Mouse (Mus musculus): Measurements from ENCODE around the gene Rab5b. TPM values are rescaled to one million over a fixed set of nuclear protein-coding genes. Genes with fewer than 3 reads are reported as not detected.

Rab5b gene
- polyA plus RNA-seq, 1 experiment from 2014 or later, result 38.6 TPM

DNA sequence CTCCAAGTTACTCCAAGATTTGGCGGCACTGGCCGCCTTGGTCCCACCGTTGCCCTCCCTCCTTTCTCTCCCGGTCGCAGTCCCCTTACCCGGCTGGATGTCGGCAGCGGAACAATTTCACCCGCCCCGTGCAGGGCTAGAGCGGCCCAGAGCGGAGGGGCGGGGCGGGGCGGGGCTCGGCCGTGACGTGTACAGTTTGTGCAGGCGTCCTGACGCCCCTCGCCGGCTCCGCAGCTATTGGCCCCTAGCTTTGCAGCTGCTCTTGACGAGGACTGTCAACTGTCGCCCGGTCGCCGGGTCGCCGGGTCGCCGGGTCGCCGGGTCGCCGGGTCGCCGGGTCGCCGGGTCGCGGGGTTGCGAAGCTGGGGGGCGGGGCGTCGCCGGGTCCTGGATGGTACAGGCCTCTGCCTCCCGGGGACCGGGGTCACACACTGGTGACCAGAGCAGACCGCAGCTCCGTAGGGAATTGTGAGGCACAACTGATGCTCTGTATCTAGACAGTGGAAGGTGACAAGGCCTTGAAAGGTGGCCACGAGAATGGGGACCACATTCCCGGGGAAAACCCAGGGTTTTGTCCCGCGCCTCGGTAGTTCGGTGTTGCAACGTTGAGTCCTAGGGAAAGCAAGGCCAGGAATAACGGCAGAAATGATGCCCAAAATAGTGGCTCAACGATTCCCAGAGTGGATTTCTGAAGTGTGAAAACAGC lies 22.1 kb downstream of the Rab5b start, which contains the start of gene Suox:
Suox (minus strand) TSS at position 311 of the 706 bp plus-strand sequence.
- WGBS (ENCODE audit: insufficient replicate concordance), result under 1% methylated on average over 59 of the region's 60 CpGs
- peak within 1 kb of the TSS; percentile 82 for H3K4me3 ChIP-seq (ENCODE audit: low read depth, low read length)
- ATAC-seq (ENCODE audit: low read depth), result peak; percentile 95

GRCm38 (mm10) chr10:128671148-128671547 lies 24.9 kb downstream of the Rab5b start:
- Histone ChIP-seq H3K4me3 (ENCODE audit: low read depth, low read length) (no peak overlapping the region), H3K9ac (ENCODE audit: low read depth, low read length) (no peak overlapping the region), H3K36me3 (ENCODE audit: control insufficient read depth, insufficient read depth) (no peaks in the 10 kb centered on the region), H3K27ac (ENCODE audit: low read length) (no peak overlapping the region), H3K4me2 (ENCODE audit: low read depth, low read length) (no peak overlapping the region), H3K27me3 (ENCODE audit: control insufficient read depth, insufficient read depth, low read depth, low read length) (peaks cover 33% of the 10 kb centered on the region), H3K4me1 (ENCODE audit: control insufficient read depth, low read depth, low read length) (peaks cover 19% of the 10 kb centered on the region), H3K9me3 (replicated peaks; ENCODE audit: control insufficient read depth, low read length) (no peaks in the 10 kb centered on the region)
- WGBS (ENCODE audit: insufficient replicate concordance), result 87% methylated on average over 9 of the region's 9 CpGs
- ATAC-seq (ENCODE audit: low read depth), result no peak

More for the DNA sequence above, 22.1 kb downstream of the Rab5b start, which contains the start of gene Suox:
- peak within 1 kb of the TSS; percentile 16 for H3K27ac ChIP-seq (ENCODE audit: low read length)
- H3K9ac ChIP-seq (ENCODE audit: low read depth, low read length), result peak within 1 kb of the TSS; percentile 74
- H3K4me1 ChIP-seq (ENCODE audit: control insufficient read depth, low read depth, low read length), result peaks cover 13% of the 10 kb centered on the region
- peaks cover 22% of the 10 kb centered on the region for H3K27me3 ChIP-seq (ENCODE audit: control insufficient read depth, insufficient read depth, low read depth, low read length)
- H3K9me3 ChIP-seq (replicated peaks; ENCODE audit: control insufficient read depth, low read length), result no peaks in the 10 kb centered on the region
- H3K36me3 ChIP-seq (ENCODE audit: control insufficient read depth, insufficient read depth), result no peaks in the 10 kb centered on the region; the same call in 1 of the 2 replicates
- H3K4me2 ChIP-seq (ENCODE audit: low read depth, low read length), result peak within 1 kb of the TSS; percentile 91

DNA sequence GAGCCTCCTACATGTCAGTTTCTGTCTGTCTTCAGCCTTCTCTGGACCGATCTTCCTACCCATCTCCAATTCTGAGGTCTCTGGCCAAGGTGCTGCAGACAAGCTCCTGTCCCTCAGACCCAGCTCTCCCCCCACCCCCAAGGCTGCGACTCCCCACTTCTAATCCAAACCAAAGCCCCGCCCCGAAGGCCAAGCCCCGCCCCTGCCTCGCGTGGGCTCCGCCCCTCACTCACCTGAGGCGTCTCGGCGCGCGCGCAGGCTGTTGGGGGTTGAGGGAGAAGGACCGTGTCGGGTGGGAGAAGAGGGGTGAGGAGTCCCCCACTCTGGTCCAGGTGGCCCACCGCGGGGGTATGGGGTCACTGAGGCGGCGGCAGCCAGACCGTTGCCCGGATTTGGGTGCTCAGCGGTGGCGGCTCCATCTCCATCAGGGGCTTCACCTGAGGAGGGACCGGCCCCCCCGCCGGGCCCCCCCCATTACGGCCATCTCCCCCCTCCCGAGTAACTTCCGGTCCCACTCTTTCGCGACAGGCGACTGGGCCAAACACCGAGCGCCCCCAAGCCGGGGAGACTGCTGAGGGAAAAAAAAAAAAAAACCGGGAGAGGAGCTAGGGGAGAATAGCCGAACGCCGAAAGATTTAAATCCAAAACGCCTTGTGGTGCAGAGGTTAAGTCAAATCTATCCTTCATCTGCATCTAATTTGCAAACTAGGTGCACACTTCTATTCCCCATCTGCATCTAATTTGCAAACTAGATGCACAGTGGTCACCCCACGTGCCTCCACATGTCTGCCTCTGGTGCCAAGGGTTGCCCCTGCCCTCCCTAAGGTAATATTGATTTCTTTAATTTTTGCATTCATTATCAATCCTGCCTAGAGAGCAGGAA lies 27.0 kb downstream of the Rab5b start:
- Histone ChIP-seq H3K27ac (ENCODE audit: low read length) (no peak overlapping the region), H3K4me2 (ENCODE audit: low read depth, low read length) (peak overlapping the region; percentile 76), H3K9me3 (replicated peaks; ENCODE audit: control insufficient read depth, low read length) (no peaks in the 10 kb centered on the region), H3K4me1 (ENCODE audit: control insufficient read depth, low read depth, low read length) (peaks cover 33% of the 10 kb centered on the region), H3K36me3 (ENCODE audit: control insufficient read depth, insufficient read depth) (no peaks in the 10 kb centered on the region), H3K9ac (ENCODE audit: low read depth, low read length) (peak overlapping the region; percentile 36; the same call in 1 of the 2 replicates), H3K4me3 (ENCODE audit: low read depth, low read length) (peak overlapping the region; percentile 60), H3K27me3 (ENCODE audit: control insufficient read depth, insufficient read depth, low read depth, low read length) (peaks cover 33% of the 10 kb centered on the region)
- 2% methylated on average over 42 of the region's 42 CpGs for WGBS (ENCODE audit: insufficient replicate concordance)
- no peak for ATAC-seq (ENCODE audit: low read depth)

DNA sequence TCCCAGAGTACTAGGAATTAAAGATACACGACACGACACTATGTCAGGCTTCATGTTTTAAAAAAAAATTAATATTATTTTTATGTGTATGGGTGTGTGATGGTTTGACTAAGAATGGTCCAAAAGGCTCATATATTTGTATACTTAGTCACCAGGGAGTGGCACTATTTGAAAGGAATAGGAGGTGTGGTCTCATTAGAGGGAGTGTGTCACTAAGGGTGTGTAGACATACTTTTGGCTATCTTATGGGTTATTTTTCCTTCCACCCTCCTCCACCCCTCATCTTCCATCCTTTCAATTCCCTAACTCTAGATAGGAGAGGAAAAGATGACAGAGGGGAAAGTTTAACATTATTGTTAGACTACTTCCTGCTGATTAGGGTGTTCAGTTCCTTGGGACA lies 30.3 kb downstream of the Rab5b start:
- Histone ChIP-seq H3K9ac (ENCODE audit: low read depth, low read length) (no peak overlapping the region), H3K4me1 (ENCODE audit: control insufficient read depth, low read depth, low read length) (peaks cover 41% of the 10 kb centered on the region), H3K4me2 (ENCODE audit: low read depth, low read length) (peak overlapping the region; percentile 33; the same call in 1 of the 2 replicates), H3K27ac (ENCODE audit: low read length) (peak overlapping the region; percentile 69), H3K9me3 (replicated peaks; ENCODE audit: control insufficient read depth, low read length) (no peaks in the 10 kb centered on the region), H3K36me3 (ENCODE audit: control insufficient read depth, insufficient read depth) (no peaks in the 10 kb centered on the region), H3K4me3 (ENCODE audit: low read depth, low read length) (no peak overlapping the region), H3K27me3 (ENCODE audit: control insufficient read depth, insufficient read depth, low read depth, low read length) (peaks cover 27% of the 10 kb centered on the region)
- no peak for ATAC-seq (ENCODE audit: low read depth)
- WGBS (ENCODE audit: insufficient replicate concordance), result 92% methylated on average over 2 of the region's 2 CpGs

DNA sequence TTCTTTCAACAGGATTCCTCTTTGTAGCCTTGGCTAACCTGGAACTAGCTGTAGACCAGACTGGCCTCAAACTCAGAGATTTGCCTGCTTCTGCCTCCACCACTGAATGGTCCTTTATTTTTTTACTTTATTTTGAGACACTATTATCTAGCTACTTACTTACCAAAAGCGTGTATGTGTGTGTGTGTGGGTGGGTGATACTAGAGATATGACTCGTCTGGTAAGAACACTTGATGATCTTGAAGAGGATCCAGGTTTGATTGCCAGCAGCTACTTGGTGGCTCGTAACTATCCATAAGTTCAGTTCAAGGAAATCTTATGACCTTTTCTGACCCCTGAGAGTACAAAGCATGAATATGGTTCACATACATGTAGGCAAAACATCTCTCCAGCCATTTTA lies 30.8 kb downstream of the Rab5b start:
- Histone ChIP-seq H3K4me2 (ENCODE audit: low read depth, low read length) (peak overlapping the region; percentile 33; the same call in 1 of the 2 replicates), H3K9ac (ENCODE audit: low read depth, low read length) (no peak overlapping the region), H3K4me1 (ENCODE audit: control insufficient read depth, low read depth, low read length) (peaks cover 41% of the 10 kb centered on the region), H3K4me3 (ENCODE audit: low read depth, low read length) (no peak overlapping the region), H3K9me3 (replicated peaks; ENCODE audit: control insufficient read depth, low read length) (no peaks in the 10 kb centered on the region), H3K27ac (ENCODE audit: low read length) (peak overlapping the region; percentile 69), H3K27me3 (ENCODE audit: control insufficient read depth, insufficient read depth, low read depth, low read length) (peaks cover 22% of the 10 kb centered on the region), H3K36me3 (ENCODE audit: control insufficient read depth, insufficient read depth) (no peaks in the 10 kb centered on the region)
- WGBS (ENCODE audit: insufficient replicate concordance), result 34% methylated on average over 3 of the region's 3 CpGs
- ATAC-seq (ENCODE audit: low read depth), result peak; percentile 76

DNA sequence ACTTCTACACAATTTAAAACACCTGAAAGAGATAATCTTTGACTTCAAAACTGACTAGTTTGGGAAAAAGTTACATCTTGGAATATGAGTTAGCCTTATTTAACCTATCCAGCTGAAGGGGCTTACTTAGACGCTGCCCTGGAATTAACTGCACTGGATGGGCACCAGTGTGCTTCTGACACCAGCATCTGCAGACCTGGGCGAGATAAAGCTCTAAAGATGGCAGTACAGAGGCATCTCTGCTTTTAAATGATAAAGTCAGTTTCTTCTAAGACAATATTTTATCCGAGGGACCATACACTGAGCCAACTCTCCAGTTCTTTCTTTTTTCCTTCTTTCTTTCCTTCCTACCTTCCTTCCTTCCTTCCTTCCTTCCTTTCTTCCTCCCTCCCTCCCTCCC lies 31.3 kb downstream of the Rab5b start:
- ATAC-seq (ENCODE audit: low read depth), result peak; percentile 80
- Histone ChIP-seq H3K27me3 (ENCODE audit: control insufficient read depth, insufficient read depth, low read depth, low read length) (peaks cover 19% of the 10 kb centered on the region), H3K36me3 (ENCODE audit: control insufficient read depth, insufficient read depth) (no peaks in the 10 kb centered on the region), H3K27ac (ENCODE audit: low read length) (peak overlapping the region; percentile 69), H3K9me3 (replicated peaks; ENCODE audit: control insufficient read depth, low read length) (no peaks in the 10 kb centered on the region), H3K4me1 (ENCODE audit: control insufficient read depth, low read depth, low read length) (peaks cover 41% of the 10 kb centered on the region), H3K4me2 (ENCODE audit: low read depth, low read length) (peak overlapping the region; percentile 33; the same call in 1 of the 2 replicates), H3K9ac (ENCODE audit: low read depth, low read length) (no peak overlapping the region), H3K4me3 (ENCODE audit: low read depth, low read length) (no peak overlapping the region)
- 23% methylated on average over 3 of the region's 3 CpGs for WGBS (ENCODE audit: insufficient replicate concordance)

DNA sequence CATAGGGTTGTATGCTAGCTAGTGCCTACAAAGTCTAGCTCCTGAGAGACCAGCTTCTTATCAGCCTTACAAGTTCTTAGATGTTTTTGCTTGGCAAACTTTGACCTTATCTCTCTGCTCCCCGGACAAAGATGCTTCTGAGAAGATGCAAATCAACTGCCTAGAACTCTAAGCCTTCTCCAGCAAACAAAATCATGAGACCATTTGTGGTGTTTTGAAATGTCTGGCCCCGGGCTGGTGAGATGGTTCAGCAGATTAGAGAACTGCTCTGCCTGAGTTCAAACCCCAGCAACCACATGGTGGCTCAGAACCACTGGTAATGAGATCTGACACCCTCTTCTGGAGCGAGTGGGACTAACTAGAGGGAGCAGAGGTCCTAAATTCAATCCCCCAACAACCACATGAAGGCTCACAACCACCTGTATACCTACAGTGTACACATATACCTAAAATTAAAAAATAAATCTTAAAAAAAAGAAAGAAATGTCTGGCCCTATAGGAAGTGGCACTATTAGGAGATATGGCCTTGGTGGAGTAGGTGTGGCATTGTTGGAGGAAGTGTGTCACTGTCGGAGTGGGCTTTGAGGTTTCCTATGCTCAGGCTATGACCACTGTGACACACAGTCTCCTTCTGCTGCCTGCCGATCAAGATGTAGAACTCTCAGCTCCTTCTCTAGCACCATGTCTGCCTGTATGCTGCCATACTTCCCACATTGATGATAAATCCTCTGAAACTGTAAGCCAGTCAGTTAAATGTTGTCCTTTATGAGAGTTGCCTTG lies 32.4 kb downstream of the Rab5b start:
- ATAC-seq (ENCODE audit: low read depth), result no peak
- Histone ChIP-seq H3K27ac (ENCODE audit: low read length) (no peak overlapping the region), H3K4me3 (ENCODE audit: low read depth, low read length) (no peak overlapping the region), H3K27me3 (ENCODE audit: control insufficient read depth, insufficient read depth, low read depth, low read length) (peaks cover 8% of the 10 kb centered on the region), H3K9me3 (replicated peaks; ENCODE audit: control insufficient read depth, low read length) (no peaks in the 10 kb centered on the region), H3K4me2 (ENCODE audit: low read depth, low read length) (no peak overlapping the region), H3K9ac (ENCODE audit: low read depth, low read length) (no peak overlapping the region), H3K4me1 (ENCODE audit: control insufficient read depth, low read depth, low read length) (peaks cover 36% of the 10 kb centered on the region), H3K36me3 (ENCODE audit: control insufficient read depth, insufficient read depth) (no peaks in the 10 kb centered on the region)
- WGBS (ENCODE audit: insufficient replicate concordance), result 21% methylated on average over 5 of the region's 5 CpGs

DNA sequence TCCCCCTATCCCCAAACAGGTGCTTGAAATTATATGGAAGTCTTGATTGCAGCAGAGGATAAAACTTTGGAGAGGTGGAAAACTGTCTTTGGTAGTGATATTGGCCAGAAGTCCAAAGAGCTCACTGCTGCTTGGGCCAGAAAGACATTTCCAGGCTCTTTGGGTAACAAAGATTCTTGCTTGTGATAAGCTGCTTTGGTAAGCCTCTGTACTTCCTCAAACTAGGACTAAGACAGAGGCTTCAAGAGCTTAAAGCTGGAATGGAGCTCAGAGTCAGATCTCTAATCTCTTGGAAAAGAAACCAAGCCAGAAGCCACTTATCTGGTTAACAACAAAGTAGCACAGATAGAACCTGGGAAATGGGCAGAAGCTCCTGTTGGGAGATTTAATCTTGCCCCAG lies 33.6 kb downstream of the Rab5b start:
- Histone ChIP-seq H3K4me1 (ENCODE audit: control insufficient read depth, low read depth, low read length) (peaks cover 34% of the 10 kb centered on the region), H3K9ac (ENCODE audit: low read depth, low read length) (no peak overlapping the region), H3K36me3 (ENCODE audit: control insufficient read depth, insufficient read depth) (no peaks in the 10 kb centered on the region), H3K27ac (ENCODE audit: low read length) (no peak overlapping the region), H3K9me3 (replicated peaks; ENCODE audit: control insufficient read depth, low read length) (no peaks in the 10 kb centered on the region), H3K27me3 (ENCODE audit: control insufficient read depth, insufficient read depth, low read depth, low read length) (peaks cover 2% of the 10 kb centered on the region; the same call in 1 of the 2 replicates), H3K4me2 (ENCODE audit: low read depth, low read length) (no peak overlapping the region), H3K4me3 (ENCODE audit: low read depth, low read length) (no peak overlapping the region)
- ATAC-seq (ENCODE audit: low read depth), result no peak
